Mouse (Mus musculus) adrenal gland, postnatal 36 days (tissue): ENCODE measurements around the gene Inpp5a. TPM values are rescaled to one million over a fixed set of nuclear protein-coding genes. Genes with fewer than 3 reads are reported as not detected.

Experiments used
- DNase-seq, 2 experiments: peaks; one replicate each; pipeline ENCODE4 v3.0.0; 2021; ENCODE audit warnings: mixed read lengths in 1 of 2
- total RNA-seq, 2 experiments: library from RNA; stranded (reverse); gene quantifications; 2 replicates each; pipeline ENCODE4 v1.2.3; 2021

Gene Inpp5a
- total RNA-seq, 2 experiments from 2014 or later: 84.4 to 85.9 TPM

DNA sequence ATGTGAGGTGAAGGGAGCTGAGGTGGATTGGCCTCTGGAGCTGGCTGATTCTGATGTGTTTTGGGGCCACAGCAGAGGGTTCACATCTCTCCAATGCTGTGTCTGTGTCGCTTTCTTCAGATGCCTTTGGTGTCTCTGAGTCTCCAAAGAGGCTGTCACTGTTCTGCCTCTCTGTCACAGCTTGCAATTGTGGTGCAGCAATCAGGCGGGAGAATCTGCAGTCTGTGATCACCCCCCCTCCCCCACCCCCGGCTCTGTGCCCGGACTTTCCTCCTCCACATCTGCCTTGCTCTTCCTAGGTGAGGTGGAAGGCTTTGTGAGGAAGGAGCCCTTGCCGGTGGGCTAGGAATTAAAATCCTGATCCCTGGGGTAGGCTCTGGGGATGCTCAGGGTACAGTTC is 52.1 kb downstream of the Inpp5a start:
- no peak for DNase-seq

DNA sequence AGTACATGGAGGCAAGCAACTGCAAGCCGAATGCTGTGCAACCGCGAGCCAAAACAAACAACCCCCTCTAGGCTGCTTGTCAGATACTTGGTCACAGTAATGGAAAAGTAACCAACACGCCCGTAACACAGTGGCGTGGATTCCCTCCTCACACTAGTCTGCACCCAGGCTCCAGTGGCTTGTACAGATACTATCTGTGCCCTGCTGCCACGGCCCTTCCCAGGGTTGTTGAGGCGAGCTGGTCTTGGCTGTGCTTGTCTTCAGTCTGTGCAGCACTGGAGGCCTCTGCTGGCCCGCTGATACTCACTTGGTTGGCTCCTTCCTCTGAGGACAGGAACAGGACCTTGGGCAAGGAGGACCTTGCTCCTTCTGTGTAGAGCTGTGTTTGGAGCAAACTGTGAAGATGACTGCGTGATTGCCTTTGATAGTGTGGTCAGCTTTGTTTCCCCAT is 52.9 kb downstream of the Inpp5a start:
- peak; percentile 56 to 63 for DNase-seq

- DNase-seq: no peak
Measured at GRCm38 (mm10) chr7:139445621-139446020, 56.7 kb downstream of the Inpp5a start.

DNA sequence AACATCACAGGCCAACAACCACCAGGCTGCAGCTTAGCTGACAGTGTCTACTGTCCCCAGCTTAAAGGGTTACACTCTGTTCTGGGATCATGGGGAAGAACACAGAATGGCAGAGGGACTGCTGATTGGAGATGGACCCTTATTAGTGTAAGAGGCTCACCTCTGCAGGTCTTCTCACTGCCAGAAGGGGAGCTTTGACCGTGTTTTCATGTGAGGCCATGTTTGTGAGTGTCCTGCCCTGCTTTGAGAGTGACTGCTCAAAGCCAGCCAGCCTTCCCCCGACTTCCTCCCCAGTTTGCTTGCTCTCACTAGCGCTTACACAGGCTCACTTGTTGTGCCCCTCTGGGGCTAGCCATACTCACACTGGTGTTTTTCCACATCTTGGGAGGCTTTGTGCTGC is 58.5 kb downstream of the Inpp5a start:
- DNase-seq: no peak

- peak; percentile 57 to 66 for DNase-seq
Measured at GRCm38 (mm10) chr7:139450186-139450998, 61.5 kb downstream of the Inpp5a start.

- no peak for DNase-seq
Measured at GRCm38 (mm10) chr7:139451711-139452110, 62.8 kb downstream of the Inpp5a start.

GRCm38 (mm10) chr7:139452199-139452598 is 63.3 kb downstream of the Inpp5a start:
- DNase-seq: no peak

GRCm38 (mm10) chr7:139453198-139453597 is 64.3 kb downstream of the Inpp5a start:
- no peak for DNase-seq

DNA sequence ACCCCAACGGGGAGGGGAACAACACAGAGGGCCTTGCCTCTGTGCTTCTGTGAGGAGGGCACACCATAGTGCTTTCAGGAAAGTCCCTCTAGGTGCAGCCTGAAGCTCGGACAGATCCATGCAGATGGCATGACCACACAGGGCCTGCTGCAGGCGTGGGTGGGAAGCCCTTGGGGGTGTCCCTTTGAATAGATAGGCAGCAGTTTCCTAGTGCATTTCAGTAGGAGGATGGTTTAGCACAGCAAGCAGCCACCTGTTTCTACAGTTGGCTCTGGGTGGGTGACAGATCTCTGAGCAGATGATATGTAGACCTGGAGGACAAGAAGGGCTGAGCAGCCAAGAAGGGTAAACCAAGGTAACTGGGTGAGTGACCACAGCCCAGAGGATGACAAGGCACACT is 65.4 kb downstream of the Inpp5a start:
- no peak for DNase-seq

GRCm38 (mm10) chr7:139456759-139457158 is 67.8 kb downstream of the Inpp5a start:
- DNase-seq: no peak

DNA sequence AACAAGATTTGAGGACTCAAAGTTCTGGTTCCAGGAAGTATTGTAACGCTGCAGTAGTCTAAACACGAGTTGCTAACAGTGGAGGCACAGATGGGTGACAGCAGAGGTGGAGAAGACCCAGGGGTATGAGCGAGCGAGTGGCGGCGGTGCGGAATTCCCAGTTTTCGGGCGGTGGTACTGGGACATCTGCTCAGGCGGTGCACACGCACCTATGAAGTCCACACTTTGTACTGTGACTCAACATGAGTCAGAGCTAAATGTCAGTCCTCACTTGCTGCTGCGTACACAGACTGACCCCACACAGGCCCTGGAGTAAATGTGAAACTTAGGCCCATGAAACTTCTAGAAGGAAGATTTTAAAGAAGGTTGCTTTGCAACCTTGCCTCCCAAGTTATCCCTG is 72.4 kb downstream of the Inpp5a start:
- DNase-seq: peak; percentile 47 to 55

DNA sequence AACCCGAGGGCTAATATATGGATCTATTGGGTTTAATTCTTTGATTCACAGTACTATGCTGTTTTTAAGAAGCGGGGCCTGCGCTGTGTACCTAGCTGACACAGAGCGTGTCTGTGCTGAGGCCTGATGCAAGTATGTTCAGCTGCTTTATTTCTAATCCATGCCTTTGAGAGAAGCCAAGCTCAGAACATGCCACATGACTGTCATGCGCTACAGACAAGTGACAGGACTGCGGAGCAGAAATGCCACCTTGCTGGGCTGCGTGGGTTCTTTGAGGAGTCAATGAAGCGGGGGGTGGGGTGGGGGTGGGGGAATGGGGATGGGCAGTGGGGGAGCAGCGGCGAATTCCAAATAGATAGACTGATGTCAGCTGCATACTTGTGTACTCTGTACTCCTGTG is 73.2 kb downstream of the Inpp5a start:
- no peak for DNase-seq

- no peak for DNase-seq
Measured at GRCm38 (mm10) chr7:139465538-139465937, 76.6 kb downstream of the Inpp5a start.

DNA sequence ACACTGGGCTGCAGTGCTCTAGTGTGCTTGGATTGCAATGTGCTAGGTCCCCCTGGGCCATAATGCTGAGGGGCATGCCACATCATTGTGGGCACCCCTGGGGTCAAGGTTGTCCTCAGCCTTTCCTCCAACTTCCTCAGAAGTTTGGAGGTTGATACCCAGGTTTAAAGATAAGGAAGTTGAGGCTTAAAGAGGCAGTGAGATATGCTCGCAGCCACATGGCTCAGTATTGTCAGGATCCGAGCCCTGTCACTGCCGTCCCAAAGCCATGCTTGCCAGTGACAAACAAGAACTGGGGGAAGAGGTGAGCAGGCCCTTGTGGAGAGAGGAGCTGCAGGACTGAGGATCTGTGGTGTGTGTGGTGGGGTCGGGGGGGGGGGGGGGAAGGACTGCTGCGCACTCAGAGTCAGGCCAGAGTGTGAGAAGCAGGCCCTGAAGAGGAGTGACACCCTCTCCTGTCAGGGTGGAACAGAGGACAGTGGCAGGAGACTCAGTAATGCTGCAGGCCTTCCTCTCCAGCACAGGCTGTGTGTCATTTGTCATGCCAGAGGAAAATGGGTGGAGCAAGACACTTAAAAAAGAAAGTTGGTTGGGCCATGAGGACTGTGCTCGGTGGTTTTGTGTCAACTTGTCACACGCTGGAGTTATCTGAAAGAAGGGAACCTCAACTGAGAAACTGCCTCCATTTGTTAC is 77.7 kb downstream of the Inpp5a start:
- peak; percentile 29 to 30 for DNase-seq

DNA sequence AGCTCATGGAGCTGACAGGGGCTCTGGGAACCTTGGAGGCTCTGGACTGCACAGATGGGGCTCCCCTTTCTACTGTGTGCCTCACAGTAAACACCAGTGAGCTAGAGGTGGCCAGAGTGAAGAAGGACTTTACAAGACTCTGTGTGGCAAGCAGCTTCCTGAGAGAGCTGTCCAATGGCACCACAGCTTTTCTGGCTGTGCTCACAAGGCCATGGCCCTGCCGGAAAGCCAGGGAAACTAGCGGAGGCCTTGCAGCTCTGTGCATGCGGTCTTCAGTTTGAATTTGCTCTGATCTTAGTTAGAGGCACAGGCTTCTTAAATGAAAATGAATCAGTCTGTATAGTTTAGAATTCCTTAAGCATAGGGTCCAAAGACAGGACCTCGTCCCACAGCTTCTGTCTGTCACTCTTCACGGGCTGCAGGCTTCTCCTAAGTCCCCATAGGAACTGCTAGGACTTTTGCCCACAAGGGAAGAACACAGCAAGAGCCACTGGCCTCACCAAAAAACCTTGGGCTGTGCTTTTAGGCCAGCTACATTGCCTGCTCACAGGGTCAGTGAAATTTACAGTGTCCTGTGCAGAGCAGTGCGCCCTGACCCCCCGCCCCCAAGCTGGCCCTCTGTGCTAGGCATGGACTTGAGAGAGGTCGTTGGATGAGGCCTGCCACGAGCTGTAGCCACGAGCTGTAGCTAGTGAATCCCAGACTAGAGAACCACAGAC is 78.4 kb downstream of the Inpp5a start:
- peak; percentile 75 to 81 for DNase-seq

DNA sequence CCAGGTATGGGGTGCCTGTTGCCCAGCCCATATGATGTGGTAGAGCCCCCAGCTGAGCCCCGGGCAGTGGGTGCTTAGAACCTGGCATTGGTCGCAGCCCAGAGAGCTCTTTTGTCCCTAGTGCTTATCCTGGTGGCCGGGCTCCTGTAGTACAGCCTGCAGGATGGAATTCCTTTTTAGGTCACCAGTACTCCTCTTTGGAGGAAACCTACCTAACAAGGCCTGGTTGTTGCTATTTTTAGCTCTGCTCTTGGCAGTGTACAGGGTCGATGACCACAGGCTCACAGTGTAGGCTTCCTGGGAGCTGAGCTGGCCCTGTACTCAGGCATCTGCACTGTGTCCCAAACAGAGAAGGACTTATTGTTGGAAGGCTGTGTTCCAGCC is 79.0 kb downstream of the Inpp5a start:
- DNase-seq: peak; percentile 65 to 71

- no peak for DNase-seq
Measured at GRCm38 (mm10) chr7:139468440-139468839, 79.5 kb downstream of the Inpp5a start.

GRCm38 (mm10) chr7:139469457-139469856 is 80.5 kb downstream of the Inpp5a start:
- peak; percentile 34 to 39 for DNase-seq

- peak; percentile 36 to 59 for DNase-seq
Measured at GRCm38 (mm10) chr7:139470481-139470880, 81.6 kb downstream of the Inpp5a start.

DNA sequence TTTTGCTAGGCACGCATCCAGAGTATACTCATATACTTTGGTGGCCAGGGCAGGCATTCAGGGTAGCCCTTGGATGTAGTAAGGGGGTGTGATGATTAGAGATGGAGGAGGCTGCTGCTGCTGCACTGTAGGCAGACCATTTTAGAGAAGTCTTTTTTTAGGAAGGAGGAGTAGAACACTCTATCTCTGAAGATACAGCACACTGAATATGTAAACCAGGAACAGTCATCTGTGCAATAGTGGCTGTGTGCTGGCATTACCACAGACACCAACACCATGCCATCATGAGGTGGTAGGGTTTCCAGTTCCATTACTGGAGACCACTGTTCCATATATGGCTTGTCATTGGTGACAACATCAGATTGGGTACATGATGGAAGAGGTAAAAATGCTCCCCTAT is 83.1 kb downstream of the Inpp5a start:
- DNase-seq: no peak

DNA sequence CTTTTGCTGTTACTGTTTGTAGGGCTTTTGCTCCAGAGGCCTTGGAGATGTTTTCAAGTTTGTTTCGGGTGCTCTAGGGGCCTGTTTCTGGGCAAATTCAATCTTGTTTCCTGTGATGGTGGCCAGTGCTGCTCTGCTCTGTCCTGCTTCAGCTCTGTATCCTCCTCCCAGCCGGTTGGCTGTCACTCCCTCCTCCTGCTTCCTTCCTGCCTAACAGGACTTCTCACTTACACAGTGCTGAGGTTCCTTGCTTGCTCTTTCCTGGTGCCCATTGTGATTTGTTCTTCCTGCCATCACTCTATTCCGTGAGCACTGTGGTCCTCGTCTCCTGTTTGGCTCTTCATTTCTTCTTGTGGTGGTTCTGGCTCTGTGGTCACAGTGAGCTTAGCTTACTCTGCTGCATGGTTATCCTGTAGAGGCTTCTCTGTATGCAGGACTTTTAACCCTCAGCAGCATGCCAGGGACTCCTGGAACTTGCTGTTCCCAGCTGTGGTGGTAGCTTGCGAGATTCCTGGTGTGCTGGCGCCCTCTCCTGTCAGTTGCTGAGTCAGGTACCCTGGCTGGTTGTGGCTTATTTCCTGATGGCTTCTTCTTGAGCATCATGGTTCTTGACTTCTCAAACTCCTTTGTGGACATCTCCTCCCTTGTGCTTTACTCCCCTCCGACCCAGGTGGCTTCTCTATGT is 84.1 kb downstream of the Inpp5a start:
- peak; percentile 89 to 90 for DNase-seq

DNA sequence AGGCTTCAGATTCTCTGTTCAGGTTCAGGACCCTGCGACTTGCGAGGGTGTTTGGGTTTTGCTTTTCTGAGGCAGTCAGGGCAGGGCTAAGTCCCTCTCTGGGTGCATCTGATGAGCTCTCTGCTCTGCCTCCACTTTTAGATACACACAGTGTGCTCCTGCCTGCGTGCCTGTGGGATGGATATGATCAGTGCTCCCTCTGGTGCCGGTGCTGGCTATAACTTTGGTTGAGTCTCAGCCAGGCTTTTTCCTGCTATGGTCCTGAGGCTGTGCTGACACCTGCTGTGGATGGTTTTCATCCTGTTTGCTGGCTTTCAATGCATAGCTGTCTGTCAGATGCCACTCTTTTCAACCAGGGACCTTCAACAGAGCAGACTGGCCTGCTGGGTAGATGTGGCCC is 87.0 kb downstream of the Inpp5a start:
- DNase-seq: peak in 1 of 2 experiments; percentile 49
